Mouse (Mus musculus): Measurements from ENCODE around the gene Cyb561.

Gene Cyb561

DNA sequence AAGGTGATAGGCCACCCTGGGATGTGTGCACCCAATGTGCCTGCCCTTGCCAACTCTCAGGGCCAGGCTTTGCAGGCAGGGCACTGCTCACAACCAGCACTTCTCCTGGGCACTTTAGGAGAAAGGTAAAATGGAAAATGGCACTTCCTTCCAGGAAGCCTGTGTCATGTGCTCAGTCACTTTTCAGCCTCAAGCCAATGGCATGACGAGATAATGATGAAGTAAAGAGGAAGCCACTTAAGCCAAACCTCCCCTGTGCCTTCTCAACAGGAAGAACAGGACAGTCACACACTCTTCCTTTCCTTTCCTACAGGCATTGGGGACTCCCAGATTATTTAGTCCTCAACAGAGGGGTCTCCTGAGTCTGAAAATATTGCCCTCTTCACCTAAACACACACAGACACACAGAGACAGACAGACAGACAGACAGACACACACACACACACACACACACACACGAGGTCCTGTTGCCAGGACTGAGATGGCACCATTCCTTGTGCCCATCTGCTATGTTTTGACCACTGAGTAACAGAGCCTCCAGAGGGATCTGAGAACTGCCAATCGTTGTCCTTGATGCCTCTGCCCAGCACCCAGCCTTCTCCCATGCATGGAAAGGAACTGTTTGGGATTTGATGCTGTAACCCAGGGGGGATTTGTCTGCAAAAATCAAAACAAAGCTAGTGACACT lies 32.9 kb downstream of the Cyb561 start:
- no peak for DNase-seq

DNA sequence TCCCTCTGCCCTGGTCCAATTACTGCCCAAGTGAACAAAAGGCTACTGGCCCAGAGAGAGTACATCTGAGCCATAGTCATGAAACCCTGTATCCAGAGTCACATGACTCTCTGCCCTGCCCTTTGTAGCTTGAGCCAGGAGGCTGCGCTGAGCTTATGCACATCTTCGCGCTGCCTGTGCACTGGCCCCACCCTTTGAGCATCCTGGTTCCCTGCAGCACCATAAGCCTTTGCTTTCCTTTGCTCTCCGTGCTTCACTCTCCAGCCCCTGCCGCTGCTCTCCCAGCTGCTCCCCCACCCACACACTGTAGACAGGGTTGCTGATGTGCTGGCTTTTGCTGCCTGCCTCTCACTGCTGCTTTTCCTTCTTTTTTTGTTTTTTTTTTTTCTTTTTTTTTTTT lies 39.6 kb downstream of the Cyb561 start:
- DNase-seq, result no peak

DNA sequence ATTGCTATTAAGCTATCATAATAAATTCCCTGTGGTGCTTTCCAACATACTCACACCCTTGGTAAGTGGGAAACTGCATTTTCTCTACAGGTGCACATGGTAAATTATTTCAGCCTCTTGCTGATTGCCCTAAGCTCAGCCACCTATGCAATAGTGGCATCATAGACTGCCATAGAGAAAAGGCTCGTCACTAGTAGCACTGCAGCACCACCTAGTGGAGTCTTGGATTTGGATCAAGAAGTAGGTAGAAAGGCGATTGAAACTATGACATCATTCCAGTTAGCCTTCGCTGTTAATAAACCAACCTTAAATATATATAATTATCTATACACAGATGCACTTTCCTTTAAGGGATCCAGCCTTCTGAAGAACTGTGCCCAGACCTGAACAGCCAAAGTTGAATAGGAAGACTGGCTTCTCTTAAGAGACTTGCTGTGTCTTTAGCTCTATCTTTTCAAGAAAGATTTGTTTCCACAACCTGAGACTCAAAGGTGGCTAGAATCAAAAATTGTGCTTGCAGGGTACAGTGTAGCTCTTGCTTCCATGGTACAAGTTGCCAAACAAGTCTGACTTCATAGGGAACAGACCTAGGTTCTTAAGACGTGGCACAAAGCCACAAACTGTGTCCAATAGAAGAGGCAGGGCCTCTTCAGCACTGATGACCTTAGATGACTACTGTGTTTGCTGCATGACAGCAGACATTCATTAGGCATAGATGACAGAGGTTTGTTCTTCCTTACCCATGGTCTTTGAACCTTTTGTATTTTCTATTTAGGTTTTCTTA lies 41.4 kb downstream of the Cyb561 start:
- peak; percentile 85 for DNase-seq

DNA sequence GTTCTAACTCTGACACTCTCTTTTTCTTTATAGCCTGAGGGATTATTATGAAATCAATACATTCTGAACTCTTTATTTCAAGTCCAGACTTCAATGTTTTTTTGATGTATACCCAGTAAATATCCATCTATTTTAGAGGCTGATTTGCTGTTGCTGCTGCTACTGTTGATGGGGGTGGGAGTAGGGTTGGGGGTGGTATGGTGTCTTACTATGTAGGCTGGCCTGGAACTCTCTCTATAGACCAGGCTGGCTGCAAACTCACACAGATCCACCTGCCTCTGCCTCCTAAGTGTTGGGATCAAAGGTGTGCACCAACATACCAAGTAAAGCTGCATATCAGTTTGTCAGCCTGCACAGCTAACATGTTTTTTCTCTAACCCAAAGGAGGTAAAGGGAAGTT lies 42.0 kb downstream of the Cyb561 start:
- DNase-seq, result no peak

DNA sequence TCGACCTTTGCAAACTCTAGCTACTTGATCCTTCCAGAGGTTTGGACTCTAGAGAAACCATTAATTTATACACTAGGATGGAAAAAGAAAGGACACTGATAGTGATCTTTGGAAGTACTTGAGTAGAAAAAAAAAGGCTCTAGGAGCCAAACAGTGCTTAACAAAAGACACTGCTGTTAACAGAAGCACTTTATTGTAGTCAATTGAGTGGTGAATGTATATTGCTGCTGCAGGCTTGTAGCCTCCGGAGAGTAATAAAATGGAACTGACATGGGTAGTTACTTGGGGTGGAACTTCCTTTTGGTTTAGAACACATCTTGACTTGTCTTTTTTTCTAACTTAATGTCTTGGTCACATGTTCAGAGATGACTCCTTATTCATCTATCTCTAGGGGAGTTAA lies 43.5 kb downstream of the Cyb561 start:
- DNase-seq, result no peak

DNA sequence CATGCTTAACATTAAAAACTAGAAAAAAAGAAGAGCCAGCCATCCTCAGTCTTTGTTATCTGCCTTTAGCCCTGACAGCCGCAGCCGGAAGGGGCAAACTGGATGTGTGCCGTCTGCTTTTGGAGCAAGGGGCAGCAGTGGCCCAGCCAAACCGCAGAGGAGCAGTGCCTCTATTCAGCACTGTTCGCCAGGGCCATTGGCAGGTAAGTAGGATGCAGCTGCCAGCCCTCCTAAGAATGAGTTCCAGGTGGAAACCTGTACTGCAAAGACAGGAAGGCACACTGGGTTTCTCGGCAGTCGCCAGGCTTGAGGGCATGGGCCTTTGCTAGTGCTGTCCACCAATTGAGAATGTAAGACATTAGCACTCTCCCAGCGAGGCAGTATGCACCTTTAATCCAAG lies 44.2 kb downstream of the Cyb561 start:
- no peak for DNase-seq

DNA sequence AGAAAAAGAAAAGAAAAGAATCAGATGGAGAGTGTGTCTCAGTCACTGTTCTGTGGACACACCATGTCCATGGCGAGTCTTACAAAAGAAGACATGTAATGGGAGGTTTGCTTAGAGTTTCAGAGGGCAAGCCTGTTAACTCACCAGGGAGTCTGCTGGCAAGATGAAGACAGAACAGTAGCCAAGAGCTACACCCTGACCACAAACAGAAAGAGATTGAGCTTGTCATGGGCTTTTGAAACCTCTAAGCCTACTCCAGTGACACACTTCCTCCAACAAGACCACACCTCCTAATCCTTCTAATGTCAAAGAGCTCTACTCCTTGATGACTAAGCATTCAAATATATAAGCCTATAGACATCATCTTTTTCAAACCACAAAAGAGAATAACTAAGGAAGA lies 45.8 kb downstream of the Cyb561 start:
- no peak for DNase-seq

DNA sequence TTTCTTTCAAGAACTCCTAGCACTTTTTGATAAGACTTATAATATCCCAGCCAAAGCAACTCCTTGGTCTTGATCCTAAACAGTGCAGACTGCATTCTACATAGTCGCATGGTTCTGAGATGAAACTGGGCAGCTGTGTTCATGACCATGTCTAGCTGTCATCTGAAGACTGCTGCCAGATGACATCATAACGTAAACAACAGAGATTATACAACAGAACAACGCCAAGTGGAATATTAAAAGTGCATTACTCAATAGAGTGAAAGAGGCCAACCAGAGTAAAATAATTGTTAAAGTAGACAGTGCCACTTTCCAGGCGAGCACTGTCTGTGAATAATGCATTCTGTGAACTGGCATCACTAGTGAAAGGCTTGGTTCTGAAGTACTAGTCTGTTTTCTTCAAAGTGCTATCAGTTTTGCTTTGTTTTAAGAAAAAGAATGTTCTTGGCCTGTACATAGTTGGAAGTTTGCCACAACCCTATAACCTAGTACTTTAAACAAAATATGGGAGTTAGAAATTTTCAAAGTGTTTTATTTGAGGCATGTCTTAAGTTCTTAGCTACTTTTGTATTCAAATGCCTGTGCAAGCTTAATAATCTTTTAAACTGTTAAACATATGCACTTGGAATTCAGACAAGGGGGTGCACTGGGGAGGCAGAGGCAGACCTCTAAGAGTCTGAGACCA lies 47.5 kb downstream of the Cyb561 start:
- no peak for DNase-seq

DNA sequence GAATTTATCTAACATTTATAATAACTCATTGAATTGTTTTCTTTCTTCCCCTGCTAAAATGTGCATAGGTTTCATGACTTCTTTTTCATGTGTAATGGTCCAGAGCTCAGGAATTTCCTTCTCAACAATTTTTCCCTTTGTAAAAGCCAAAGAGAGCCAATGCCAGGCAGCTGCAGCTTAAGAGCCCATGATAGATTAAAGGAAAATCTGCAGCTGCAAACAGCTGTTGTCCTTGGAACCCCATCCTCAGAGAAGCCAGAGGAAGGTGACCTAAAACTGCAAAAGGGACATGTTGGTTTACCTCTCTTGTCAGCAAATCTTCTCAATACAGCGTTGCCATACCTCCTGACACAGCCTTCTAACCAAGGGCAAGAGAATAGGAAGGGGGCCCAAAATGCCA lies 50.2 kb downstream of the Cyb561 start:
- DNase-seq, result no peak

DNA sequence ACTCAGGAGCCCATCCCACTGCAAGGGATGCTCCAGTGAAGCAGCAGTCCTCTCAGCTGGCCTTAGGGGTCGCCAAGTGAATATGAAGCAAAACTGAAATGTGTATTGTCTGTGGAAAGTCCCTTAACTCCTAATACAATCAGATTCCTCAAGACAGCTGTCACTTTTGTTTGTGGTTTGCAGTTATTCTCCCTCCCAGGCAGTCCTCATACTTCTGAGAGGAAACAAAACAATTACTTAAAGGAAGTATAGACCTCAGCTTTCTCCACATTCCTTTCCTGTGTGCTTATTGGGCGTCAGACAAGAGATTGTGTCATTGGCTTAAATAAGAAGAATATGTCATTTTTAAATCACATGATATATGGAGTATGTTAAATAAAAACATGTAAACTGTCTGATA lies 51.6 kb downstream of the Cyb561 start:
- DNase-seq, result no peak

DNA sequence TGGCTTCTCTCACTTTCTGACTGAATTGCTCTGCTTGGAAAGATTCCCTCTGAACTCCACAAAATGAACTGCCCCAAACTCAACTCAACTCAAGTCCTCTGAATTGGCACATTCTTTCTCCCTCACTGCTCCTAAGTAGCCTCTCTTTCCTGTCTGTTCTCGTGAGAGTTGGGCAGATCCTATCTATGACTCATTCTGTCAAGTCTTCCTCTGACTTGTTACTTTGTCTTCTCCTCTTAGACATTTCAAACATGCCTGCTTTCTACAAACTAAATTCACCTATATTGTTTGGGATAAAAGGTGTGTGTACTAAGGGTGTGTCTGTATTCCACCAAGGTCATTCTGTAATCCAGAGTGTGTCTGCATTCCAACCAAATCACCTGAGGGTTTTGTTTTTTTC lies 54.0 kb downstream of the Cyb561 start:
- DNase-seq, result no peak

DNA sequence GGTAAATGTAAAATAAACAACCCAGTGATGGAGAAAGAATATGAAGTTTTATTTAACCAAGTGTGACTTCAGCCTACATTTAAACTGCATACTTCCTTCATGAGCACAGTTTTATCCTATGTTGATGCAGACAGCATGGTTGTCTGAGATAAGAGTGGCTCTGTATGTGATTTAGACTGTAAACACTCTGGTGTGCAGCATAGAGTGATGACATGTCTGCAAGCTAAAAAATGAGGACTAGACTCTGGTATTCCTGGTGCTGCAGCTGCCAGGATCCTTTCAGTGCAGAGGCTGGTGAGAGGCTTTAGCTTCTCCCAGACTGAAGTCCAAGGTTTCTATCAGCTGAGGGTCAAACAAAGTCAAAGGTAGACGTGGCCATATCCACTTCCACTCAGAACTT lies 65.9 kb downstream of the Cyb561 start:
- DNase-seq, result no peak

DNA sequence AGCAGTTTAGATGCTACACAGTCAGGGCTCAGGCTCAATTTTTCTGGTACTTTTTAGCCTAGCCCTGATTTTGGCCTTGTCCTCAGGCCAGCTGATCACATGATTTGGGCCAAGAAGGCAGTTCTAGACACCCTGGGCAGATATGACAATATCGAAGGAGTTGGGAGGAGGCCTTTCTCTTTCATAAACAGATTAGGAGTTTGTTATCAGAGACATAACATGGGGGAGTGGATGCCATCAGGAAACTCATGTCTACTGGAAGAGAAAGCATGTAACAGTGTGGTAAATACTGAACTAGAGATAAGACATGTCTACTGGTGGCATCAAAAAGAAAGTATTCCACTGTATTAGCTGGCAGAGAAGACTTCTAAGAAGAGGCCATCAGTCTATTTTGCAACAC lies 67.6 kb downstream of the Cyb561 start:
- no peak for DNase-seq

All from retina, postnatal 1 day (tissue).